Mouse (Mus musculus) stomach, postnatal 0 days (tissue): ENCODE results near the gene Srebf2. TPM values are rescaled to one million over a fixed set of nuclear protein-coding genes. Genes with fewer than 3 reads are reported as not detected.

Experiments used
- ATAC-seq: fragments of 200-750 bp; cut with Nextera tagmentation; 2 replicates; pipeline ENCODE4 v1.8.0; 2017; ENCODE audit not compliant: low FRiP score, low TSS enrichment
- DNase-seq: peaks from one replicate; pipeline ENCODE4 v3.0.0-alpha.2; 2016; ENCODE audit warnings: low spot score
- H3K27ac ChIP-seq: fragments of 300-500 bp; sonication (generic); replicated peaks from 2 replicates; pipeline ENCODE4 v1.5.1; 2014; ENCODE audit warnings: mild to moderate bottlenecking, control low read depth
- H3K27me3 ChIP-seq: fragments of 300-500 bp; sonication (generic); 2 replicates; pipeline ENCODE4 v1.6.1; 2014; ENCODE audit warnings: low read length; ENCODE audit not compliant: control insufficient read depth, insufficient read depth
- H3K36me3 ChIP-seq: fragments of 300-500 bp; sonication (generic); 2 replicates; pipeline ENCODE4 v1.6.1; 2014; ENCODE audit warnings: low read length, mixed read lengths; ENCODE audit not compliant: control insufficient read depth, insufficient read depth
- H3K4me1 ChIP-seq: fragments of 300-500 bp; sonication (generic); replicated peaks from 2 replicates; pipeline ENCODE4 v1.6.1; 2014; ENCODE audit warnings: antibody characterized with exemption; ENCODE audit not compliant: control insufficient read depth, insufficient read depth
- H3K4me2 ChIP-seq: fragments of 300-500 bp; sonication (generic); replicated peaks from 2 replicates; pipeline ENCODE4 v1.6.1; 2014; ENCODE audit warnings: low read depth, mild to moderate bottlenecking, control low read depth, moderate library complexity
- H3K4me3 ChIP-seq: fragments of 300-500 bp; sonication (generic); 2 replicates; pipeline ENCODE4 v1.5.1; 2014; ENCODE audit warnings: low read depth, low read length, control low read depth
- H3K9ac ChIP-seq: fragments of 300-500 bp; sonication (generic); 2 replicates; pipeline ENCODE4 v1.6.1; 2014; ENCODE audit warnings: mild to moderate bottlenecking, low read length, control low read depth, mixed read lengths
- H3K9me3 ChIP-seq: fragments of 300-500 bp; sonication (generic); 2 replicates; pipeline ENCODE4 v1.6.1; 2016; ENCODE audit warnings: low read length; ENCODE audit not compliant: control insufficient read depth
- CTCF ChIP-seq: IDR thresholded peaks from 2 replicates; pipeline ENCODE4 v1.5.1; 2016; ENCODE audit warnings: antibody characterized with exemption, low read depth, mild to moderate bottlenecking, moderate library complexity
- EP300 ChIP-seq: optimal IDR thresholded peaks from 2 replicates; pipeline ENCODE3; 2016; ENCODE audit warnings: antibody characterized with exemption
- WGBS: fragments of 180-500 bp; shearing (Covaris S2); extraction: QIAGEN DNeasy Blood & Tissue Kit; methylation state at CpG from one replicate; pipeline ENCODE4 v1.1.7; 2014; 5-methylcytosine and 5-hydroxymethylcytosine counted together
- microRNA counts: library from miRNA; unstranded; fragments of <30 nt; microRNA quantifications from one replicate; lab custom pipeline; 2015
- microRNA-seq: library from miRNA; unstranded; fragments of <30 nt; microRNA quantifications from one replicate; pipeline ENCODE4, GENCODE M21; 2016
- polyA plus RNA-seq: library from polyadenylated mRNA; unstranded; fragments of >200 nt; fragmentation: Nextera tagmentation; extraction: Ambion mirVana; gene quantifications from 2 replicates; pipeline ENCODE4 v1.2.1, GENCODE M21; 2015

The Srebf2 gene
- polyA plus RNA-seq, 1 experiment from 2014 or later, result 127 TPM

- H3K36me3 ChIP-seq, result no peaks in the 10 kb centered on the region
- DNase-seq, result peak; percentile 65
- WGBS, result 63% methylated on average over 3 of the region's 3 CpGs
Measured at GRCm38 (mm10) chr15:82247131-82247776, 100.3 kb downstream of the Srebf2 start.

GRCm38 (mm10) chr15:82251579-82251978, 104.6 kb downstream of the Srebf2 start:
- 95% methylated on average over 3 of the region's 3 CpGs for WGBS

More at GRCm38 (mm10) chr15:82247131-82247776, 100.3 kb downstream of the Srebf2 start:
- Histone ChIP-seq H3K4me1 (no peaks in the 10 kb centered on the region), H3K9ac (no peak overlapping the region), H3K27me3 (no peaks in the 10 kb centered on the region), H3K4me3 (no peak overlapping the region), H3K27ac (no peak overlapping the region), H3K4me2 (no peak overlapping the region), H3K9me3 (no peaks in the 10 kb centered on the region)
- peak; percentile 42 for TF ChIP-seq EP300
- no peak for TF ChIP-seq CTCF
- no peak; the same call in 1 of the 2 replicates for ATAC-seq

GRCm38 (mm10) chr15:82252097-82252496, 105.1 kb downstream of the Srebf2 start, which contains the start of gene 1500009C09Rik:
Gene 1500009C09Rik, plus strand, starts transcription at chr15:82252397.
- Histone ChIP-seq H3K36me3 (no peaks in the 10 kb centered on the region), H3K4me1 (no peaks in the 10 kb centered on the region), H3K27ac (no peak within 1 kb of the TSS), H3K9ac (no peak within 1 kb of the TSS), H3K4me3 (no peak within 1 kb of the TSS), H3K27me3 (no peaks in the 10 kb centered on the region; the same call in 1 of the 2 replicates), H3K9me3 (no peaks in the 10 kb centered on the region), H3K4me2 (no peak within 1 kb of the TSS)
- 73% methylated on average over 6 of the region's 6 CpGs for WGBS
- DNase-seq (no peak), ATAC-seq (peak; percentile 53; the same call in 1 of the 2 replicates)
- TF ChIP-seq CTCF (no peak), EP300 (no peak)

More at GRCm38 (mm10) chr15:82251579-82251978, 104.6 kb downstream of the Srebf2 start:
- H3K4me1 ChIP-seq, result no peaks in the 10 kb centered on the region
- H3K36me3 ChIP-seq, result no peaks in the 10 kb centered on the region
- no peak for DNase-seq
- no peaks in the 10 kb centered on the region; the same call in 1 of the 2 replicates for H3K27me3 ChIP-seq
- no peaks in the 10 kb centered on the region for H3K9me3 ChIP-seq
- H3K4me2 ChIP-seq, result no peak overlapping the region
- H3K4me3 ChIP-seq, result no peak overlapping the region
- ATAC-seq, result no peak
- H3K27ac ChIP-seq, result no peak overlapping the region
- TF ChIP-seq EP300, result no peak
- peak; percentile 54 for TF ChIP-seq CTCF
- no peak overlapping the region for H3K9ac ChIP-seq

MicroRNAs encoded within 50 kb of the gene (microRNA counts, 519-probe panel; counts per million panel counts)
- microRNA mmu-miR-33 (lab: Ali Mortazavi, UCI), result 3,767 counts per million, percentile 24 among the panel's probes with 10 or more counts

Small RNAs within 50 kb of the gene (microRNA-seq; reads per million reads assigned to microRNA genes)
- 116 reads per million, percentile 47 among the genes with 10 or more reads in this experiment for gene Mir33

Other genes with a start within 250 kb of the Srebf2 start
- 65.6 and 66.4 TPM in 2 replicates for gene Polr3h, start 220.9 kb upstream of the Srebf2 start, polyA plus RNA-seq
- gene Csdc2, start 210.4 kb upstream of the Srebf2 start, polyA plus RNA-seq, result 9.5 and 9.7 TPM in 2 replicates
- gene Pmm1, start 186.3 kb upstream of the Srebf2 start, polyA plus RNA-seq, result 32.2 and 35.8 TPM in 2 replicates
- not detected in 2 replicates for gene 1700029P11Rik, start 166.6 kb upstream of the Srebf2 start, polyA plus RNA-seq
- gene Xrcc6, start 159.3 kb upstream of the Srebf2 start, polyA plus RNA-seq, result 30.4 and 31.2 TPM in 2 replicates
- 20.8 and 22.8 TPM in 2 replicates for gene Desi1, start 113.3 kb upstream of the Srebf2 start, polyA plus RNA-seq
- 130 and 133 TPM in 2 replicates for gene Snu13, start 99.6 kb upstream of the Srebf2 start, polyA plus RNA-seq
- gene 4930407I10Rik, start 88.0 kb upstream of the Srebf2 start, polyA plus RNA-seq, result 0.04 TPM in 1 of 2 replicates, not detected in the other
- gene Mei1, start 77.2 kb upstream of the Srebf2 start, polyA plus RNA-seq, result 0.02 and 0.04 TPM in 2 replicates
- 8.2 and 8.5 TPM in 2 replicates for gene Ccdc134, start 19.3 kb upstream of the Srebf2 start, polyA plus RNA-seq
- gene Shisa8, start 65.6 kb downstream of the Srebf2 start, polyA plus RNA-seq, result 0.06 and 0.23 TPM in 2 replicates
- gene Tnfrsf13c, start 77.2 kb downstream of the Srebf2 start, polyA plus RNA-seq, result not detected in 2 replicates
- gene Cenpm, start 97.6 kb downstream of the Srebf2 start, polyA plus RNA-seq, result 24.0 and 27.0 TPM in 2 replicates
- gene 1500009C09Rik, start 105.2 kb downstream of the Srebf2 start, polyA plus RNA-seq, result 0.23 and 0.24 TPM in 2 replicates
- 2.1 and 2.9 TPM in 2 replicates for gene Sept3, start 127.7 kb downstream of the Srebf2 start, polyA plus RNA-seq
- 0.08 and 0.11 TPM in 2 replicates for gene Wbp2nl, start 151.8 kb downstream of the Srebf2 start, polyA plus RNA-seq
- 83.1 and 88.9 TPM in 2 replicates for gene Naga, start 191.7 kb downstream of the Srebf2 start, polyA plus RNA-seq
- gene Pheta2, start 191.8 kb downstream of the Srebf2 start, polyA plus RNA-seq, result 6.2 and 6.3 TPM in 2 replicates
- gene Smdt1, start 191.8 kb downstream of the Srebf2 start, polyA plus RNA-seq, result 286 and 296 TPM in 2 replicates
- gene Ndufa6, start 207.1 kb downstream of the Srebf2 start, polyA plus RNA-seq, result 514 and 516 TPM in 2 replicates
- 5.5 TPM in 2 replicates for gene Cyp2d22, start 233.1 kb downstream of the Srebf2 start, polyA plus RNA-seq
- gene Cyp2d11, start 246.8 kb downstream of the Srebf2 start, polyA plus RNA-seq, result not detected in 2 replicates